Mouse (Mus musculus) forebrain, embryonic 15.5 days (tissue): ENCODE measurements around the gene Ppp1r12b. TPM values are rescaled to one million over a fixed set of nuclear protein-coding genes. Genes with fewer than 3 reads are reported as not detected.

Experiments
- ATAC-seq: fragments of 200-750 bp; cut with Nextera tagmentation; replicated peaks from 2 replicates; pipeline ENCODE4 v1.8.0; 2017; ENCODE audit warnings: mild to moderate bottlenecking, moderate TSS enrichment, moderate library complexity
- H3K27ac ChIP-seq: fragments of 300-500 bp; sonication (generic); replicated peaks from 2 replicates; pipeline ENCODE4 v1.5.1; 2015; ENCODE audit warnings: mild to moderate bottlenecking, inconsistent platforms
- H3K27me3 ChIP-seq: fragments of 300-500 bp; sonication (generic); 2 replicates; pipeline ENCODE4 v1.6.1; 2015; ENCODE audit warnings: inconsistent platforms
- H3K36me3 ChIP-seq: fragments of 300-500 bp; sonication (generic); 2 replicates; pipeline ENCODE4 v1.6.1; 2015; ENCODE audit warnings: mild to moderate bottlenecking, inconsistent platforms
- H3K4me1 ChIP-seq: fragments of 300-500 bp; sonication (generic); 2 replicates; pipeline ENCODE4 v1.6.1; 2015; ENCODE audit warnings: inconsistent platforms
- H3K4me2 ChIP-seq: fragments of 300-500 bp; sonication (generic); replicated peaks from 2 replicates; pipeline ENCODE4 v1.6.1; 2015; ENCODE audit warnings: mild to moderate bottlenecking, inconsistent platforms
- H3K4me3 ChIP-seq: fragments of 300-500 bp; sonication (generic); 2 replicates; pipeline ENCODE4 v1.5.1; 2015; ENCODE audit warnings: mild to moderate bottlenecking, inconsistent platforms
- H3K9ac ChIP-seq: fragments of 300-500 bp; sonication (generic); replicated peaks from 2 replicates; pipeline ENCODE4 v1.6.1; 2015; ENCODE audit warnings: mild to moderate bottlenecking, inconsistent platforms
- H3K9me3 ChIP-seq: fragments of 300-500 bp; sonication (generic); 2 replicates; pipeline ENCODE4 v1.6.1; 2016; ENCODE audit warnings: inconsistent platforms
- WGBS: fragments of 180-500 bp; shearing (Covaris S2); methylation state at CpG from one replicate; pipeline ENCODE4 v1.1.7; 2015; ENCODE audit warnings: mixed read lengths; 5-methylcytosine and 5-hydroxymethylcytosine counted together
- polyA plus RNA-seq: library from polyadenylated mRNA; unstranded; fragments of >200 nt; fragmentation: Nextera tagmentation; extraction: Ambion mirVana; gene quantifications from 2 replicates; pipeline ENCODE4 v1.2.1, GENCODE M21; 2015

The Ppp1r12b gene
- polyA plus RNA-seq, 1 experiment from 2014 or later = 16.4 TPM

DNA sequence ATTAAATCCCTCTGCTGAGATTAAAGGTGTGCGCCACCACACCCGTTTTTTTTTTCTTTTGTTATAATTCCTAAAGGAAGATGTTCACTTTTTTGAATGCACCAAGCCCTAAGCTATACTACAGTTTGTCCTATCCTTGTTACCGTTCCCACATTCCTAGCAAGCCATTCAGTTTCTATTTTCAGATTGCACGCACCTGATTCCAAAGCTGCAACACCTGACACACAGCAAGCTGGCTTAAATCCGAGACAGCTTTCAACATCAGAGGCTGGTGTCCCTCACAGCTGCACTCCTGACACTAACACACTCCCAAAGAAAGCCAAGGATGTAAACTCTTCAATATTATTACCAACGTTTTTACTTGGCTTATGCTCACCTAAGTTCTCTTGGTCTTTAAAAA, 19.4 kb downstream of the Ppp1r12b start:
- H3K27me3 ChIP-seq = no peaks in the 10 kb centered on the region
- ATAC-seq = no peak
- H3K9ac ChIP-seq = no peak overlapping the region
- no peaks in the 10 kb centered on the region for H3K9me3 ChIP-seq
- 89% methylated on average over 6 of the region's 6 CpGs for WGBS
- H3K27ac ChIP-seq = no peak overlapping the region
- no peak overlapping the region for H3K4me3 ChIP-seq
- no peaks in the 10 kb centered on the region for H3K36me3 ChIP-seq
- H3K4me2 ChIP-seq = no peak overlapping the region
- H3K4me1 ChIP-seq = no peaks in the 10 kb centered on the region

GRCm38 (mm10) chr1:134932431-134932830, 23.3 kb downstream of the Ppp1r12b start:
- WGBS = 30% methylated on average over 7 of the region's 7 CpGs
- Histone ChIP-seq H3K4me1 (no peaks in the 10 kb centered on the region), H3K27ac (no peak overlapping the region), H3K36me3 (no peaks in the 10 kb centered on the region), H3K27me3 (no peaks in the 10 kb centered on the region), H3K9ac (no peak overlapping the region), H3K4me3 (no peak overlapping the region), H3K9me3 (no peaks in the 10 kb centered on the region), H3K4me2 (no peak overlapping the region)
- ATAC-seq = no peak

- Histone ChIP-seq H3K4me3 (no peak overlapping the region), H3K9ac (no peak overlapping the region), H3K4me2 (no peak overlapping the region), H3K27ac (no peak overlapping the region), H3K9me3 (no peaks in the 10 kb centered on the region), H3K4me1 (no peaks in the 10 kb centered on the region), H3K36me3 (no peaks in the 10 kb centered on the region), H3K27me3 (no peaks in the 10 kb centered on the region)
- WGBS = 84% methylated on average over 6 of the region's 6 CpGs
- ATAC-seq = no peak
Observed at GRCm38 (mm10) chr1:134919010-134919409, 36.7 kb downstream of the Ppp1r12b start.

DNA sequence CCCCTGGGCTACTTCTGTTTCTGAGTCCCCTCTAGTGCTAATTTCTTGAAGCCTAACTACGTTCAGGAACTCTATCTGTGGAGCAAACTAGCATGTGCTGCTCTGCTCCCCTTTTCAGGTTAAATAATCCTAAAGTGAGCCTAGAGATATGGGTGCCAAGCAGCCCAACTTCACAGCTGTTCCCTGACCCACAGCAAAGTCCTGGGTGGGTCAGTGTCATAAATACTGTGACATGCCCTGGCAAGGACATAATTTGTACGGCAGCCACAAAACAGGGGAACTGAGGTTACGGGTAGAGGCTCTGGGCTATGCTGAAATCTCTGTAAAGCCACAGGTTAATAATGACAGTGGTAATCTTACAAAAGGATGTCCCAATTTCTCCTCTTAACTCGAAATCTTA, 40.3 kb downstream of the Ppp1r12b start:
- no peak overlapping the region for H3K4me3 ChIP-seq
- H3K4me2 ChIP-seq = no peak overlapping the region
- whole genome bisulfite sequencing = 87% methylated on average over 4 of the region's 4 CpGs

DNA sequence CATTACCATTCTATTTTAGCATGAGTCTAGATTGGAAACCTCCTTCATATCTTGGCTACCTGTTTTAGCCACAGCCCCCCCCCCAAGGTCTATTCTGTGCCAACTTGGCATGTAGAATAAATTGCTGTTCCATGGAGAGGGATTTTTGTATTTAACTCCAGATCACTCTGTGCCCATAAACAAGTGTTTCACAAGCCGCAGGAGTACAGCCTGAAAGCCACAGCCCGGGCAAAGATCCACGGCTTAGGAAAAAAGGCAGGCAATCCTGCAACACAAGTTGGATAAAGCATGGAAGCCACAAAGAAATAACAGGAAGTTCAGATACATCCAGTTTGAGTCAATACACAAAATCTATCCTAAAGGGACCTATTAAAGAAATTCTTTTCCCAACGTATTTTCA, 42.2 kb downstream of the Ppp1r12b start:
- Histone ChIP-seq H3K9ac (no peak overlapping the region), H3K9me3 (no peaks in the 10 kb centered on the region), H3K27ac (no peak overlapping the region), H3K4me1 (0 out of 2 replicates have a peak, but pooled peaks cover 5% of the 10 kb centered on the region), H3K36me3 (no peaks in the 10 kb centered on the region), H3K4me3 (no peak overlapping the region), H3K4me2 (no peak overlapping the region), H3K27me3 (no peaks in the 10 kb centered on the region)
- no peak for ATAC-seq
- WGBS = 76% methylated on average over 4 of the region's 4 CpGs

More for the DNA sequence above, 40.3 kb downstream of the Ppp1r12b start:
- Histone ChIP-seq H3K4me1 (0 out of 2 replicates have a peak, but pooled peaks cover 3% of the 10 kb centered on the region), H3K27me3 (no peaks in the 10 kb centered on the region), H3K9ac (no peak overlapping the region), H3K27ac (no peak overlapping the region), H3K36me3 (no peaks in the 10 kb centered on the region), H3K9me3 (no peaks in the 10 kb centered on the region)
- no peak for ATAC-seq

DNA sequence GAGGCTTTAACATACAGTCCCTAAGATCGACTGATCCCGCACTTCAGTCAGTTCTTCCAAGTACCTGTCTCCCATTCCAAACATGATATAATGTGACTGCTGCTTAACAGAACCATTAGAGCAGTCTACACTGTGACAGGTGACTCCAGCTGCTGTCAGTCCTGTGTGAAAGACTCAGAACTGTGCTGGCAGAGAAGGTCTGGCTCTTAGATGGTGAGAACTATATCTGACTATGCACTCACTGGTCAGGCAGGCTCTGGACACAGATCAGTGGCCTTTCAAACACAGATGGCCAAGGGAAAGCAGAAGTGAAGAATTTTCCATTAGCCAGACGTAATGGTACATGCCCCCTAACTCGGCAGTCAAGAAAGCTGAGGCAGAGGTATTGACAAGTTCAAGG, 43.9 kb downstream of the Ppp1r12b start:
- Histone ChIP-seq H3K27ac (no peak overlapping the region), H3K4me1 (0 out of 2 replicates have a peak, but pooled peaks cover 5% of the 10 kb centered on the region), H3K4me3 (no peak overlapping the region), H3K4me2 (no peak overlapping the region), H3K36me3 (no peaks in the 10 kb centered on the region), H3K27me3 (no peaks in the 10 kb centered on the region), H3K9me3 (no peaks in the 10 kb centered on the region), H3K9ac (no peak overlapping the region)
- 89% methylated on average over 4 of the region's 4 CpGs for WGBS
- ATAC-seq = no peak

DNA sequence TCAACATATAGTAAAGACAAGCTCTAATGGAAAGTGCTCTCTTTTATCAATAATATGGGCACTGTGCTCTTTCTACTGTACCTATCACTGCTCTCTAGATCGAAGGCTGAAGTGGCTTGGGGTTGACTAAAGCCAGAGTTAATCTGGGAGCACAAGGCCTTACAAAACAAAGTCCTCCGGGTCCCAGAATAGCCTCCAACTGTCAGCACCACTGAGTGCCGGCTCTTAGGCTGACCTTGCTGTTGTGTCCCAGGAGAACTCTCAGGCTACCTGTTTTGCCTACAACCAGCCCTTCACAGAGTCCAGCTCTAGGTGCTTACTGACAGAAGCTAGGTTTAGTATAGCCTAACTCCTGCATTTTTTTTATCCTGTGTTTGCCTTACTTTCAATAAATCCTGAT, 45.7 kb downstream of the Ppp1r12b start:
- H3K4me2 ChIP-seq = no peak overlapping the region
- no peak overlapping the region for H3K27ac ChIP-seq
- no peak for ATAC-seq
- no peaks in the 10 kb centered on the region for H3K36me3 ChIP-seq
- H3K4me1 ChIP-seq = 0 out of 2 replicates have a peak, but pooled peaks cover 5% of the 10 kb centered on the region
- WGBS = 32% methylated on average over 3 of the region's 3 CpGs
- H3K27me3 ChIP-seq = no peaks in the 10 kb centered on the region
- no peaks in the 10 kb centered on the region for H3K9me3 ChIP-seq
- H3K9ac ChIP-seq = no peak overlapping the region
- H3K4me3 ChIP-seq = no peak overlapping the region

GRCm38 (mm10) chr1:134909442-134909841, 46.3 kb downstream of the Ppp1r12b start:
- Histone ChIP-seq H3K27ac (no peak overlapping the region; the same call in 1 of the 2 replicates), H3K4me2 (no peak overlapping the region), H3K4me3 (no peak overlapping the region), H3K4me1 (0 out of 2 replicates have a peak, but pooled peaks cover 5% of the 10 kb centered on the region), H3K9ac (no peak overlapping the region), H3K27me3 (no peaks in the 10 kb centered on the region), H3K36me3 (no peaks in the 10 kb centered on the region), H3K9me3 (no peaks in the 10 kb centered on the region)
- ATAC-seq = no peak
- 80% methylated on average over 9 of the region's 9 CpGs for WGBS

DNA sequence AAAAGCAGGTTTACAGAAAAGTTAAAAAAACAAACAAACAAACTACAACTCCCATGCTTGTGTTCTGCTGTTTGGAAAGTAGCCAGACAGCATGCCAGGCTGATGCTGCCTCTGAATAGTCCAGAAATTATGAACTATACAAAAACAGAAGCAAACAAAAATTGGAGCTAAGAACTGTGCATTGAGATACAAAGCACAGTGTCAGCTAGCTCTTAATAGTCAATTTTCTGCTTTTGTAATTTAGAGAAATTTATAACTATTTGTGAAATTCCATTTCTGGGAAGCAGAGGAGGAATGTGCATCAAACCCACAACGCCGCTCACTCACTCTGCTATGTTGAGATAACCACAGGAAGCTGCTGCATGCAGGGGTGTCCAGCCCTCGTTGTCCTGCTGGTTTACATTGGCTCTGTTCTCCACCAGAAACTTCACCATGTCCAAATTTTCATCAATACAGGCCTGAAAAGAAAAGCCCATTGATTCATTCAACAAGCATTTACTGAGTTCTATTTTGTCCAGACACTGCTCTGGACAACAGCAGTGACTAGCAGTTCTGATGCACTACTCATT, 53.6 kb downstream of the Ppp1r12b start:
- no peak for ATAC-seq
- no peak overlapping the region for H3K9ac ChIP-seq
- no peaks in the 10 kb centered on the region for H3K36me3 ChIP-seq
- no peak overlapping the region for H3K4me2 ChIP-seq
- no peaks in the 10 kb centered on the region for H3K27me3 ChIP-seq
- H3K4me1 ChIP-seq = no peaks in the 10 kb centered on the region
- 74% methylated on average over 3 of the region's 3 CpGs for WGBS
- H3K27ac ChIP-seq = no peak overlapping the region
- H3K4me3 ChIP-seq = no peak overlapping the region
- no peaks in the 10 kb centered on the region for H3K9me3 ChIP-seq

DNA sequence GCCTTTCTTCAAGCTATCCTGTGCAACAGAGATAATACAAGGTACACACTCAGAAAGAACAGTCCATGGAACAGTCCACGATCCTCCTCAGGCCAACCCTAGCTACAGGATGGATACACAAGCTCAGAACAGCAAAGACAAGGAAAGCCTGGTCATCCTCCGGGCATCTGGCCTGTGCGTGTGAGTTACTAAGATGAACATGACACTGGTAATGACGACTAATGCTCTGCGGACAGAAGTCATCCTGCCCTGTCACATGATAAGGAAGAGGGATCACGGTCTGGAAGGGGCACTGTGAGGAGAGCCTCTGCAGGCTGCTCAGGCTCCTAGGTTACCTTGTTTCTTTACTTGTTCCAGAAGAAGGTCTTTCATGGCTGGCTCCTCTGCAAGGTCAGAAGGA, 59.7 kb downstream of the Ppp1r12b start:
- Histone ChIP-seq H3K9ac (no peak overlapping the region), H3K27ac (no peak overlapping the region), H3K4me1 (no peaks in the 10 kb centered on the region), H3K36me3 (peaks cover 22% of the 10 kb centered on the region), H3K4me3 (no peak overlapping the region), H3K4me2 (no peak overlapping the region), H3K27me3 (no peaks in the 10 kb centered on the region), H3K9me3 (no peaks in the 10 kb centered on the region)
- no peak for ATAC-seq
- WGBS = 93% methylated on average over 6 of the region's 6 CpGs

- no peaks in the 10 kb centered on the region for H3K4me1 ChIP-seq
- no peaks in the 10 kb centered on the region for H3K9me3 ChIP-seq
- H3K27ac ChIP-seq = no peak overlapping the region
- H3K9ac ChIP-seq = no peak overlapping the region
- H3K36me3 ChIP-seq = peaks cover 22% of the 10 kb centered on the region
- no peak overlapping the region for H3K4me2 ChIP-seq
- no peaks in the 10 kb centered on the region for H3K27me3 ChIP-seq
- H3K4me3 ChIP-seq = no peak overlapping the region
- no peak for ATAC-seq
- WGBS = 93% methylated on average over 3 of the region's 3 CpGs
Observed at GRCm38 (mm10) chr1:134894803-134895202, 60.9 kb downstream of the Ppp1r12b start.

GRCm38 (mm10) chr1:134891916-134892315, 63.8 kb downstream of the Ppp1r12b start:
- Histone ChIP-seq H3K9ac (no peak overlapping the region), H3K9me3 (no peaks in the 10 kb centered on the region), H3K36me3 (peaks cover 24% of the 10 kb centered on the region), H3K4me3 (no peak overlapping the region), H3K27me3 (no peaks in the 10 kb centered on the region), H3K4me2 (no peak overlapping the region), H3K4me1 (no peaks in the 10 kb centered on the region), H3K27ac (no peak overlapping the region)
- no peak for ATAC-seq
- WGBS = 92% methylated on average over 5 of the region's 5 CpGs

GRCm38 (mm10) chr1:134889629-134890028, 66.1 kb downstream of the Ppp1r12b start:
- H3K9me3 ChIP-seq = no peaks in the 10 kb centered on the region
- no peak overlapping the region for H3K9ac ChIP-seq
- WGBS = 90% methylated on average over 6 of the region's 6 CpGs
- no peaks in the 10 kb centered on the region for H3K4me1 ChIP-seq
- peaks cover 17% of the 10 kb centered on the region for H3K36me3 ChIP-seq
- H3K4me3 ChIP-seq = no peak overlapping the region
- H3K4me2 ChIP-seq = no peak overlapping the region
- no peak overlapping the region for H3K27ac ChIP-seq
- H3K27me3 ChIP-seq = no peaks in the 10 kb centered on the region
- no peak for ATAC-seq
